Mouse (Mus musculus) hematopoietic multipotent progenitor cell, adult 10-12 weeks (in vitro differentiated cells): ENCODE data around the gene Slain2. TPM values are rescaled to one million over a fixed set of nuclear protein-coding genes. Genes with fewer than 3 reads are reported as not detected.

Experiments
- polyA plus RNA-seq: library from polyadenylated mRNA; stranded (reverse); fragments of >175 nt; gene quantifications from 2 replicates; pipeline ENCODE4 v1.2.3, GENCODE M21; 2012; ENCODE audit warnings: low replicate concordance

The Slain2 gene
- 12.6 and 28.2 TPM in 2 replicates for polyA plus RNA-seq

DNA sequence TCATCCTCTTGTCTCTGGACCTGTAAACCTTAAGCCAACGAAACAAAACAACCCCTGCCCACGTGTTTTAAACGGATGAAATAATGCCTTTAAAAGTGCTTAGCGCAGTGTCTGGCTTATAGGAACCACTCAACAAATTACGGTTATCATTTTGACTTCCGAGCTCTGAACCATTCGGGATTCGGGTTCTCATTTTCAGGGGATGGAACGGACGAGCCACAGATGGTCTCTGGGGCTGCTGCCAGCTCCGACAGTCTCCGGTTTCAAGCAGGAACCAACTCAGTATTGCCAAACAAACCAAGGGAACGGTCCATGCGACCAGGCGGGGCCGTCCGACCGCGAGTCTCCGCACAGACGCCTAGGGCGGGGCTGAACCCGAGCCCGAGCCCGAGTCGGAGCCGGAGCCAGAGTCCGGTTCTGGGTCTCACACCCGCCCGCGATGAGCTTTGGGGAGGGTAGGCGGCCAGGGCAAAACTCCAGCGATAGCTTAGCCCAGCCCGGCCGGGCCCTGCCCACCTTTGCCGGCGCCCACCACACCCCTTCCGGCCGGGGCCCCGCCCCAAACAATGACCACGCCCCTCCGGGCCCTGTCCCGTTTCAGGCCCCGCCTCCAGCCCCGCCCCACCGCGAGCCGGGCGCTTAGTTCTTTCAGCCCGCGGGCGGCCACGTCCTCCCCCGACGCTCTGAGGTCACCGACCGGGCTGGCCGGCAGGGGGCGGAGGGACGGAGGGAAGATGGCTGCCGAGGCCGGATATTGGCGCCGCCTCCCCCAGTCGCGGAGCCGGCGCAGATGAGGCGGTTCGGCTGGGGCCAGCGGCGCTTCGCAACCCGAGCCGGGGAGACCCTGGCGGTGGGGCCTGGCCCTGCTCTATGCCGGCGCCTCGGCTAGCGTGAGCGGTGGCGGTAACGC, at the start of gene Slain2:
Slain2 (plus strand) TSS at position 657 of the 910 bp plus-strand sequence.

DNA sequence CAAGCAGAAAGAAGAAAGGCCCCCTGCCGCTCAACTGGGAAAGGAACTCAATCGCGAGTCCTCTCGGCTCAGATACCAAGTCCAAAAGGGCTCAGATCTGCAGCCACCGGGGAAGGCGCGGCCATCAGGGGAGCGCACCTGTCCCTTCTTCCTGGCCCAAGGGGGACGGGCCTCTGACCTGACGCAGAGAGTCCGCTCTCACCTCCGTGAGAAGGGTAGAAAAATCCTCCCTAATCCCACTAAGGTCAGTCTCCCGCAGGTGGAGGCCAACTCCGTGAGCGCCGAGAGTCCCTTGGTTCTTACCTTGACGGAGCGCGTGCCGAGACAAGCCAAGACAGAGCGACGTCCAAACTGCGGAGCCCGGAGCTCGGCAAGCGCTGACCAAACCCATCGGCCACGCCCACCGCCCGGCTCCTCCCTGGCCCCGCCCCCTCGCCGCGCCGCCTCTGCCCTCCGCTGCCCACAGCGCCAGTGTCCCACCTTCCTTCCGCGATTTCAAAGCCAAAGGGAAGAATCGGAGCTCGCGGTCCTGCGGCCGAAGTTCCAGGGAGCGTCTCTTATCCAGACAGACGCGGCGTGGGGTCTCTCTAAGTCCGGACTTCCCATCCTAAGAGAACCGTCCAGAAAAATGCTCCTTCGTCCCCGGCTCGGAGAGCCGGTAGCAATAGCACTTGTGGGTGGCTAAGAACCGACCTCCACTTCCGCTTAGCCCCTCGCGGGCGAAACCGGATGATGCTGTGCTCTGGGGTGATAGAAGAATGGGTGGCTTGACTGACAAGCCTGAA, 45.8 kb upstream of the Slain2 start, which contains the start of gene Tec:
Tec (minus strand) TSS at position 393 of the 785 bp plus-strand sequence.

DNA sequence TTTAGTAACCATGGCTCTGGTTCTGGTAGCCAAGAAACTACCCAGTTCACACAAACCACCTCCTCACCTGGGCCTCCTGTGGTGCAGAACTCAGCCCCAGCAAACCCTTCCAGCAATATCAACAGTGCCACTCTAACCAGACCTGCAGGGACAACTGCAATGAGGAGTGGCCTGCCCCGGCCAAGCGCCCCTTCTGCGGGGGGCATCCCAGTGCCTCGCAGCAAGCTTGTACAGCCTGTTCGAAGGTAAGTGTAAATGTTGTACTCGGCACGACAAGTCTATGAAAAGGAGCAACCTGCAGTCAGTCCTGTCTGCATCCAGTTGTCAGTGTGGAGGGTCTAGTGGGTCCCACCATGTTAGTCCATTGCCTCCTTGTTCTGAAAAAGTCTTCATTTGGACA, 60.5 kb downstream of the Slain2 start, which contains the start of gene Gm10135:
Gm10135 (minus strand) TSS at position 101 of the 400 bp plus-strand sequence.

DNA sequence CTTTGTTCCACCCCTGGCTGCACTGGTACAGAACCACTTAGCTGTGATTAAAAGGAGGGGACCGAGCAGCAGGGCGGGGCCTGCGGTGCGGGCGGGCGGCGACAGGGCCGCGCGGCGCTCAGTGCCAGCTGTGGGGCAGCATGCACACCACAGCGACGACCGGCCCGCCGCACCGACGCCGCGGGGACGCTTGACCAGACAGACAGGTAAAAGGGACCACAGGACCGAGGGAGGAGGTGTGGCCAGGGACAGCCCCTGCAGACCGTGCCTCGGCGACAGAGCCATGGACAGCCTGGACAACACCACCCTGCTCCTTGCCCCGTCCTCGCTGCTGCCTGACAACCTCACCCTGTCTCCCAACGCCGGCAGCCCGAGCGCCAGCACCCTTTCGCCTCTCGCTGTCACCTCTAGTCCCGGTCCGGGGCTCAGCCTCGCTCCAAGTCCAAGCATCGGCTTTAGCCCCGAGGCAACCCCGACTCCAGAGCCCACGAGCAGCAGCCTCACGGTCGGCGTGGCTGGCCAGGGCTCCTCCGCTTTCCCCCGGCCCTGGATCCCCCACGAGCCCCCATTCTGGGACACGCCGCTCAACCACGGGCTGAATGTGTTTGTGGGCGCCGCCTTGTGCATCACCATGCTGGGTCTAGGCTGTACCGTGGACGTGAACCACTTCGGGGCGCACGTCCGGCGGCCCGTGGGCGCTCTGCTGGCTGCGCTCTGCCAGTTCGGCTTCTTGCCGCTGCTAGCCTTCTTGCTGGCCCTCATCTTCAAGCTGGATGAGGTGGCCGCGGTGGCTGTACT, 92.9 kb downstream of the Slain2 start, which contains the start of gene Slc10a4:
Slc10a4 (plus strand) TSS at position 100 of the 798 bp plus-strand sequence.

Other genes with a start within 250 kb of the Slain2 start
- 2.1 TPM in 2 replicates for gene Txk, start 161.5 kb upstream of the Slain2 start, polyA plus RNA-seq
- gene Tec, start 45.8 kb upstream of the Slain2 start, polyA plus RNA-seq, result 2.7 and 4.6 TPM in 2 replicates
- not detected in 2 replicates for gene Gm10135, start 60.4 kb downstream of the Slain2 start, polyA plus RNA-seq
- not detected in 2 replicates for gene Slc10a4, start 92.6 kb downstream of the Slain2 start, polyA plus RNA-seq